Mouse (Mus musculus): ENCODE results near the gene Trim71.

GRCm38 (mm10) chr9:114613026-114613425 lies 48.9 kb upstream of the Trim71 start:
- TF ChIP-seq CTCF (IDR thresholded peaks at IDR 0.05) (no peak), EP300 (IDR thresholded peaks at IDR 0.05) (no peak)

Data from lung, postnatal 0 days (tissue).